Mouse (Mus musculus): ENCODE measurements around the gene Ppargc1a. TPM values are rescaled to one million over a fixed set of nuclear protein-coding genes. Genes with fewer than 3 reads are reported as not detected.

Gene Ppargc1a
- 1.7 and 2.7 TPM in 2 replicates for polyA plus RNA-seq (2012; rRNA removed; ENCODE audit: low replicate concordance)

GRCm38 (mm10) chr5:51567659-51568058, at the start of gene Ppargc1a:
Ppargc1a (minus strand) TSS chr5:51567726.

All from duodenum, adult 2 months (tissue).